Mouse (Mus musculus) small intestine, adult 2 months (tissue): ENCODE results near the gene Dnah5. TPM values are rescaled to one million over a fixed set of nuclear protein-coding genes. Genes with fewer than 3 reads are reported as not detected.

Source experiments
- H3K27ac ChIP-seq: fragments of 200-500 bp; 2 replicates; pipeline ENCODE4 v1.5.1; 2012; ENCODE audit warnings: low read depth, low read length, control low read depth, inconsistent platforms; ENCODE audit not compliant: insufficient read depth
- H3K27me3 ChIP-seq: fragments of 200-500 bp; 2 replicates; pipeline ENCODE4 v1.6.1; 2012; ENCODE audit warnings: mild to moderate bottlenecking, moderate library complexity, low read length, inconsistent platforms; ENCODE audit not compliant: control insufficient read depth, insufficient read depth
- H3K36me3 ChIP-seq: fragments of 200-500 bp; 2 replicates; pipeline ENCODE4 v1.6.1; 2012; ENCODE audit warnings: mild to moderate bottlenecking, low read length, control low read depth, inconsistent platforms; ENCODE audit not compliant: control insufficient read depth, insufficient read depth
- H3K4me1 ChIP-seq: fragments of 200-500 bp; 2 replicates; pipeline ENCODE4 v1.6.1; 2012; ENCODE audit warnings: low read length, inconsistent platforms, mixed read lengths; ENCODE audit not compliant: control insufficient read depth, insufficient read depth, insufficient read length
- H3K4me3 ChIP-seq: fragments of 200-500 bp; 2 replicates; pipeline ENCODE4 v1.5.1; 2012; ENCODE audit warnings: low read depth, mild to moderate bottlenecking, control low read depth, inconsistent platforms, low read length, moderate library complexity
- CTCF ChIP-seq: fragments of 200-500 bp; IDR thresholded peaks from 2 replicates; pipeline ENCODE4 v1.5.1; 2012; ENCODE audit warnings: low read depth, mild to moderate bottlenecking, control low read depth, inconsistent platforms, low read length, moderate library complexity, mixed read lengths; ENCODE audit not compliant: insufficient replicate concordance, insufficient read length; ENCODE audit errors: extremely low read depth
- POLR2A ChIP-seq: fragments of 200-500 bp; IDR thresholded peaks from 2 replicates; pipeline ENCODE4 v1.6.1; 2012; ENCODE audit warnings: low read depth, mild to moderate bottlenecking, control low read depth, inconsistent platforms, low read length, moderate library complexity
- WGBS: fragments of 180-500 bp; shearing (Covaris S2); methylation state at CpG from one replicate; pipeline ENCODE4 v1.1.7; 2018; 5-methylcytosine and 5-hydroxymethylcytosine counted together
- polyA plus RNA-seq: library from polyadenylated mRNA; depleted of rRNA; stranded (reverse); fragments of >200 nt; gene quantifications from 2 replicates; pipeline ENCODE4 v1.2.3, GENCODE M21; 2012; rRNA removed

The Dnah5 gene
- polyA plus RNA-seq, 1 experiment: 0.01 TPM

- Histone ChIP-seq H3K27me3 (no peaks in the 10 kb centered on the region; the same call in 1 of the 2 replicates), H3K4me3 (no peak overlapping the region), H3K27ac (no peak overlapping the region), H3K36me3 (no peaks in the 10 kb centered on the region), H3K4me1 (no peaks in the 10 kb centered on the region)
- WGBS: 90% methylated on average over 3 of the region's 3 CpGs
- TF ChIP-seq POLR2A: no peak
- no peak for TF ChIP-seq CTCF
Observed at GRCm38 (mm10) chr15:28466591-28467247, 263.2 kb downstream of the Dnah5 start.

GRCm38 (mm10) chr15:28473749-28474390 is 270.3 kb downstream of the Dnah5 start:
- Histone ChIP-seq H3K27me3 (no peaks in the 10 kb centered on the region), H3K4me3 (no peak overlapping the region), H3K4me1 (no peaks in the 10 kb centered on the region), H3K36me3 (no peaks in the 10 kb centered on the region), H3K27ac (no peak overlapping the region)
- TF ChIP-seq POLR2A (no peak), CTCF (no peak)
- 56% methylated on average over 6 of the region's 6 CpGs for WGBS

- Histone ChIP-seq H3K4me1 (no peaks in the 10 kb centered on the region), H3K27me3 (no peaks in the 10 kb centered on the region), H3K4me3 (no peak overlapping the region), H3K27ac (no peak overlapping the region), H3K36me3 (no peaks in the 10 kb centered on the region)
- WGBS: 41% methylated on average over 4 of the region's 4 CpGs
- TF ChIP-seq CTCF (no peak), POLR2A (no peak)
Observed at GRCm38 (mm10) chr15:28502820-28503219, 299.3 kb downstream of the Dnah5 start.

GRCm38 (mm10) chr15:28515176-28515575 is 311.6 kb downstream of the Dnah5 start:
- 73% methylated on average over 4 of the region's 4 CpGs for WGBS
- H3K27me3 ChIP-seq: no peaks in the 10 kb centered on the region
- no peaks in the 10 kb centered on the region for H3K36me3 ChIP-seq
- no peaks in the 10 kb centered on the region for H3K4me1 ChIP-seq
- TF ChIP-seq POLR2A: no peak
- no peak for TF ChIP-seq CTCF
- H3K4me3 ChIP-seq: no peak overlapping the region
- H3K27ac ChIP-seq: no peak overlapping the region

Other genes with a start within 250 kb of the Dnah5 start
- 5.4 and 17.5 TPM in 2 replicates for gene Trio, start 177.9 kb upstream of the Dnah5 start, polyA plus RNA-seq